Mouse (Mus musculus) midbrain, embryonic 15.5 days (tissue): ENCODE measurements around the gene Nlrp3. TPM values are rescaled to one million over a fixed set of nuclear protein-coding genes. Genes with fewer than 3 reads are reported as not detected.

Experiments used
- ATAC-seq: fragments of 200-750 bp; cut with Nextera tagmentation; replicated peaks from 2 replicates; pipeline ENCODE4 v1.8.0; 2017; ENCODE audit warnings: moderate TSS enrichment
- H3K27ac ChIP-seq: fragments of 300-500 bp; sonication (generic); 2 replicates; pipeline ENCODE4 v1.5.1; 2015; ENCODE audit warnings: mild to moderate bottlenecking, inconsistent platforms
- H3K27me3 ChIP-seq: fragments of 300-500 bp; sonication (generic); replicated peaks from 2 replicates; pipeline ENCODE4 v1.6.1; 2015; ENCODE audit warnings: inconsistent platforms
- H3K36me3 ChIP-seq: fragments of 300-500 bp; sonication (generic); replicated peaks from 2 replicates; pipeline ENCODE4 v1.6.1; 2015; ENCODE audit warnings: inconsistent platforms
- H3K4me1 ChIP-seq: fragments of 300-500 bp; sonication (generic); 2 replicates; pipeline ENCODE4 v1.6.1; 2015; ENCODE audit warnings: inconsistent platforms
- H3K4me2 ChIP-seq: fragments of 300-500 bp; sonication (generic); 2 replicates; pipeline ENCODE4 v1.6.1; 2015; ENCODE audit warnings: inconsistent platforms, mild to moderate bottlenecking, moderate library complexity
- H3K4me3 ChIP-seq: fragments of 300-500 bp; sonication (generic); 2 replicates; pipeline ENCODE4 v1.5.1; 2015; ENCODE audit warnings: mild to moderate bottlenecking, inconsistent platforms
- H3K9ac ChIP-seq: fragments of 300-500 bp; sonication (generic); 2 replicates; pipeline ENCODE4 v1.6.1; 2015; ENCODE audit warnings: mild to moderate bottlenecking, inconsistent platforms
- H3K9me3 ChIP-seq: fragments of 300-500 bp; sonication (generic); 2 replicates; pipeline ENCODE4 v1.6.1; 2016; ENCODE audit warnings: inconsistent platforms
- WGBS: fragments of 180-500 bp; shearing (Covaris S2); methylation state at CpG from one replicate; pipeline ENCODE4 v1.1.7; 2015; ENCODE audit warnings: mixed read lengths; 5-methylcytosine and 5-hydroxymethylcytosine counted together
- polyA plus RNA-seq: library from polyadenylated mRNA; unstranded; fragments of >200 nt; fragmentation: Nextera tagmentation; extraction: Ambion mirVana; gene quantifications from 2 replicates; pipeline ENCODE4 v1.2.1, GENCODE M21; 2015

The Nlrp3 gene
- polyA plus RNA-seq, 1 experiment from 2014 or later, result not detected

- no peaks in the 10 kb centered on the region for H3K9me3 ChIP-seq
- no peak overlapping the region for H3K4me2 ChIP-seq
- 54% methylated on average over 4 of the region's 4 CpGs for WGBS
- ATAC-seq, result no peak
- no peak overlapping the region for H3K4me3 ChIP-seq
- H3K9ac ChIP-seq, result no peak overlapping the region
- H3K27ac ChIP-seq, result no peak overlapping the region
- H3K4me1 ChIP-seq, result no peaks in the 10 kb centered on the region
- no peaks in the 10 kb centered on the region for H3K27me3 ChIP-seq
- H3K36me3 ChIP-seq, result no peaks in the 10 kb centered on the region
These were observed 54.7 kb downstream of the Nlrp3 start for GRCm38 (mm10) chr11:59596091-59596490.

- ATAC-seq, result no peak
- H3K36me3 ChIP-seq, result no peaks in the 10 kb centered on the region
- H3K9ac ChIP-seq, result no peak overlapping the region
- no peak overlapping the region for H3K4me2 ChIP-seq
- WGBS, result 89% methylated on average over 8 of the region's 8 CpGs
- no peak overlapping the region for H3K27ac ChIP-seq
- no peak overlapping the region for H3K4me3 ChIP-seq
- no peaks in the 10 kb centered on the region for H3K9me3 ChIP-seq
- H3K4me1 ChIP-seq, result no peaks in the 10 kb centered on the region
- no peaks in the 10 kb centered on the region for H3K27me3 ChIP-seq
These were observed 55.6 kb downstream of the Nlrp3 start for GRCm38 (mm10) chr11:59596950-59597349.

- H3K4me3 ChIP-seq, result no peak overlapping the region
- H3K27ac ChIP-seq, result no peak overlapping the region
- H3K9me3 ChIP-seq, result no peaks in the 10 kb centered on the region
- H3K4me2 ChIP-seq, result no peak overlapping the region
- no peak for ATAC-seq
- H3K4me1 ChIP-seq, result no peaks in the 10 kb centered on the region
- H3K36me3 ChIP-seq, result no peaks in the 10 kb centered on the region
- H3K9ac ChIP-seq, result no peak overlapping the region
- H3K27me3 ChIP-seq, result no peaks in the 10 kb centered on the region
- WGBS, result 85% methylated on average over 7 of the region's 7 CpGs
These were observed 57.8 kb downstream of the Nlrp3 start for GRCm38 (mm10) chr11:59599211-59599610.

GRCm38 (mm10) chr11:59600872-59601271 lies 59.5 kb downstream of the Nlrp3 start:
- Histone ChIP-seq H3K4me3 (no peak overlapping the region), H3K4me2 (no peak overlapping the region), H3K36me3 (no peaks in the 10 kb centered on the region), H3K9ac (no peak overlapping the region), H3K27ac (no peak overlapping the region), H3K4me1 (no peaks in the 10 kb centered on the region), H3K9me3 (no peaks in the 10 kb centered on the region), H3K27me3 (no peaks in the 10 kb centered on the region)
- 88% methylated on average over 3 of the region's 3 CpGs for WGBS
- ATAC-seq, result no peak

- H3K4me3 ChIP-seq, result no peak overlapping the region
- H3K4me2 ChIP-seq, result no peak overlapping the region
- H3K36me3 ChIP-seq, result no peaks in the 10 kb centered on the region
- H3K9me3 ChIP-seq, result no peaks in the 10 kb centered on the region
- 71% methylated on average over 1 of the region's 1 CpGs for WGBS
- no peaks in the 10 kb centered on the region for H3K27me3 ChIP-seq
- no peaks in the 10 kb centered on the region for H3K4me1 ChIP-seq
- ATAC-seq, result no peak
- no peak overlapping the region for H3K9ac ChIP-seq
- H3K27ac ChIP-seq, result no peak overlapping the region
These were observed 60.9 kb downstream of the Nlrp3 start for GRCm38 (mm10) chr11:59602287-59602686.

GRCm38 (mm10) chr11:59611646-59612045 lies 70.3 kb downstream of the Nlrp3 start:
- H3K27me3 ChIP-seq, result no peaks in the 10 kb centered on the region
- no peak overlapping the region for H3K4me3 ChIP-seq
- WGBS, result 92% methylated on average over 5 of the region's 5 CpGs
- H3K27ac ChIP-seq, result no peak overlapping the region
- H3K4me1 ChIP-seq, result no peaks in the 10 kb centered on the region
- H3K4me2 ChIP-seq, result no peak overlapping the region
- no peaks in the 10 kb centered on the region for H3K36me3 ChIP-seq
- no peak for ATAC-seq
- no peaks in the 10 kb centered on the region for H3K9me3 ChIP-seq
- H3K9ac ChIP-seq, result no peak overlapping the region

GRCm38 (mm10) chr11:59614120-59614519 lies 72.8 kb downstream of the Nlrp3 start:
- no peaks in the 10 kb centered on the region for H3K4me1 ChIP-seq
- H3K9me3 ChIP-seq, result no peaks in the 10 kb centered on the region
- WGBS, result 64% methylated on average over 4 of the region's 4 CpGs
- H3K4me2 ChIP-seq, result no peak overlapping the region
- no peak overlapping the region for H3K4me3 ChIP-seq
- no peaks in the 10 kb centered on the region for H3K27me3 ChIP-seq
- H3K9ac ChIP-seq, result no peak overlapping the region
- H3K36me3 ChIP-seq, result no peaks in the 10 kb centered on the region
- ATAC-seq, result no peak
- no peak overlapping the region for H3K27ac ChIP-seq

Other genes with a start within 250 kb of the Nlrp3 start
- gene Wnt9a, start 234.6 kb upstream of the Nlrp3 start, polyA plus RNA-seq, result 3.8 and 3.9 TPM in 2 replicates
- gene Prss38, start 165.9 kb upstream of the Nlrp3 start, polyA plus RNA-seq, result 0.18 TPM in 1 of 2 replicates, not detected in the other
- 19.2 and 20.5 TPM in 2 replicates for gene Jmjd4, start 91.5 kb upstream of the Nlrp3 start, polyA plus RNA-seq
- gene Snap47, start 90.4 kb upstream of the Nlrp3 start, polyA plus RNA-seq, result 539 and 549 TPM in 2 replicates
- 13.8 and 15.4 TPM in 2 replicates for gene Zfp867, start 69.1 kb upstream of the Nlrp3 start, polyA plus RNA-seq
- 15.0 and 16.3 TPM in 2 replicates for gene Zkscan17, start 14.8 kb upstream of the Nlrp3 start, polyA plus RNA-seq
- gene Olfr222, start 34.7 kb downstream of the Nlrp3 start, polyA plus RNA-seq, result not detected in 2 replicates
- gene Olfr223, start 51.7 kb downstream of the Nlrp3 start, polyA plus RNA-seq, result not detected in 2 replicates
- 77.5 and 85.4 TPM in 2 replicates for gene Mprip, start 119.7 kb downstream of the Nlrp3 start, polyA plus RNA-seq
- 13.3 and 13.7 TPM in 2 replicates for gene Pld6, start 246.1 kb downstream of the Nlrp3 start, polyA plus RNA-seq